Mouse (Mus musculus) left cerebral cortex, adult 2 months (tissue): ENCODE measurements around the gene Mki67. TPM values are rescaled to one million over a fixed set of nuclear protein-coding genes. Genes with fewer than 3 reads are reported as not detected.
"Not testable (repeated sequence)": the region's sequence is repeated elsewhere in the genome, so short reads cannot be mapped to it uniquely, and the experiment has no call there.

ENCODE experiments used
- DNase-seq, 2 experiments: peaks; one replicate each; pipeline ENCODE4 v3.0.0; 2021 to 2022; ENCODE audit warnings: low spot score in 2 of 2, mixed read lengths in 1 of 2; ENCODE audit errors: extremely low spot score in 1 of 2
- H3K27ac ChIP-seq: fragments of 200-600 bp; 2 replicates; pipeline ENCODE4 v1.8.1; 2022
- H3K4me3 ChIP-seq: fragments of 200-600 bp; 2 replicates; pipeline ENCODE4 v1.8.1; 2022
- CTCF ChIP-seq: fragments of 200-600 bp; IDR thresholded peaks from 2 replicates; pipeline ENCODE4 v1.8.1; 2022; ENCODE audit warnings: antibody characterized with exemption, mild to moderate bottlenecking, moderate library complexity
- intact Hi-C: fragments of 180-260 bp; cut with DNase I; formaldehyde crosslinking; loops from one replicate; pipeline ENCODE4 v1.15.1; 2025
- total RNA-seq, 2 experiments: library from RNA; stranded (reverse); gene quantifications; 2 replicates each; pipeline ENCODE4 v1.2.3; 2021

Mki67 gene
- total RNA-seq, 2 experiments from 2014 or later = 0.35 to 0.41 TPM

DNA sequence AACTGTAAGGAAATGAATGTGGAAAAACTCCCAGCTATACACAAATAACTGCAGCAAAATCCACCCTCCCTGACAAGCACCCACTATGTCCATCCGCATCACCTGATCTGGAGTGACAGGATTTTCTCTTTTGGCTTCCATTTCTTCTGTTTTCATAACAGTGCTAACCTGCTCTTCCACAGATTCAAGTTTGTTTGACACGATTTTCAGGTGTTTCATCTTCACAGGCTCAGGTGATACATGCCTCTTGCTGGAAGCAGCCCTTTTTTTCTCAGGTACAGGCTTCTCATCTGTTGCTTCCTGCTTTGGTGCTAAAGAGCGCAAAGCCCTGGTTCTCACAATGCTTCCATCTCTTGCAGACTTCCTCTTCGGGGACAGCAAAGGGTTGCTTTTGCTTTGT lies 22.0 kb downstream of the Mki67 start:
- intact Hi-C loops = no loop called here
- no peak overlapping the region for H3K27ac ChIP-seq
- H3K4me3 ChIP-seq = no peak overlapping the region
- no peak for DNase-seq
- TF ChIP-seq CTCF = no peak

DNA sequence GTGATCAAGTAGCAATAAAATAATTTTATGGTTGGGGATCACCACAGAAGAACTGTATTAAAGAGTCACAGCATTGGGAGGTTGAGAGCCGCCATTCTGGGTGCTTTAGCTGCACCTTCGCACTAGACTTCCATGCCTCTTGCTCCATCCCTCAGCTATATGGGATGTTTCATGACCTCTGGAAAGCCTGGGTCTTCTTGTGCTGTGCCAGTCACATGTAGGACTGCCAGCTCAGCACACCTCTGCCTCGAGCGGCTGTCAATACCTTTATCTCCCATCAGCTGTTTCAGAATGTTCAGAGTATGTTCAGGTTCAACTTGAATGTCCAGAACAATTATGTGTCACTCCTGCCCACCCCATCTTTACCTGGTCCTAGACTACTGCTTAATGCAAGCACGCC lies 24.2 kb downstream of the Mki67 start:
- no peak for TF ChIP-seq CTCF
- DNase-seq = no peak
- H3K27ac ChIP-seq = no peak overlapping the region
- intact Hi-C loops = no loop called here
- H3K4me3 ChIP-seq = no peak overlapping the region

DNA sequence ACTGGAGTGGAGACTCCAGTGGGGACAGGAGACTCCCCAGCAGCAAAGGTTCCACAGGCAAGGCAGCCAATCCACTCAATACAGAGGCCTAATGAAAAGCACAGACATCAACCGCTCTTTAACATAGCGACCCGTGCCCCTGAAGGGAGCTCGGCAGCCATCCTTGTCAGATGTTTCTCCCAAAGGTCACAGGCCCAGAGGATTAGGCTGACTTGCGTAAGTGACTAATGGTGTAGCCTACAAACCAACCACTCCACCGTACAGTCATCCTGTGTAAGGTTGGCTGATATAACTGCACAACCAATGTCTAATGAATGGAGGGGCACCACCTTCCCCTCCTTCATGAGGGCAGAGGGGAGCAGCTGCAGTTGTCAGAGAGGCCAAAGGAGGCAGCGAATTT lies 26.8 kb downstream of the Mki67 start:
- Histone ChIP-seq H3K4me3 (no peak overlapping the region), H3K27ac (no peak overlapping the region)
- TF ChIP-seq CTCF = no peak
- DNase-seq = no peak
- intact Hi-C loops = no loop called here

DNA sequence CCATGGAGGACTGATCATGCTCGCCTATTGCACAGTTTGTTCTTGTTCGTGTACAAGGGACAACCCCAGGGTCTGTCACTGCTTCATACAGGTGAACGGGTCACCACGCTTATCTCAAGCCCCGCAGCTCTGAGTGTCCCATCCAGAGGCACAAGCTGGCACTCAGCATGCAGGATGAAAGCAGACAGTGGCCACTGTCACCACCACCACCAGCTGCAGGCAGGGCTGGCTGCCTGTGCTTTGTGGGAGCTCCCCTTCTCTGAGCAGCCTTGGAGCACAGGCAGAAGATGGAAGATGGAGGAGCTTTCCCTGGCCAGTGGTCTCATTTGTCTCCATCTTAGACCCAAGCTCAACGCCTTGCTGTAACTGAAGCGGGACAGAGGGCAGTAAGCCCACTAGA lies 31.2 kb downstream of the Mki67 start:
- no peak for DNase-seq
- no peak overlapping the region for H3K4me3 ChIP-seq
- intact Hi-C loops = loop anchor here (5.0 kb wide), 1 partner anchor 52 kb away; no protein-coding TSS in a partner anchor
- TF ChIP-seq CTCF = no peak
- no peak overlapping the region for H3K27ac ChIP-seq

DNA sequence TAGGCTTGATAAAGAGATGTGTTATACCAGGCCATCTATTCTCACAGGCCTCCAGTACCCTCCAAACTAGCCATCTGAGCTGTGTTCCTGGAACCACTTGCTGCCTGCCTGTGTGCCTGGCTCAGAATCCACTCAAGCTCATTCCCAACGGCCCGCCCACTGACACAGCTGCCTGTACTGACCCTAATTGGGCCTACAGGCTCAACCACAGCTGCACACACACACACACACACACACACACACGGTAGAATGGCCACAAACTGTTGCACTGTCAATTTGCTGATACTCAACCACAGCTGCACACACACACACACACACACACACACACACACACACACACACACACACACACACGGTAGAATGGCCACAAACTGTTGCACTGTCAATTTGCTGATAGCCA lies 32.1 kb downstream of the Mki67 start:
- not testable (repeated sequence) for DNase-seq
- intact Hi-C loops = loop anchor here (5.0 kb wide), 1 partner anchor 53 kb away; no protein-coding TSS in a partner anchor

DNA sequence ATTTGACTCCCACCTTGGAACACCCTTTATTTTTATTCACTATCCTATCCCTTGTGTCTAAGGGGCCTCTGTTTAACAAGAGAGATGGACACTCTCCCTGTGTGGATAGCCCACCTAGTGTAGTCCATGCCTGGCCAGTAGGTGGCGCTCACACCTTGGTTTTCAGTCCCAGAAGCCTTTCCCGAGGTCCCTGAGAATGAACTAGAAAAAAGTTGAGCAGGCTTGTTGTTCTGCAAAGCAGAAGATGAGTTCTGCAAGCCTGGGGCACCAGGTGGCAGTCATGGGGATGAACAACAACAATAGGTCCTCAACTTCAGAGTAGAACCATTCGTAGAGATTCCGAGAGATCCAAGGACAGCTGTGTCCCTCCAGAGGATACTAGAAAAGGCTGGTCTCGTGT lies 35.8 kb downstream of the Mki67 start:
- intact Hi-C loops = loop anchor here (5.0 kb wide), 1 partner anchor 57 kb away; no protein-coding TSS in a partner anchor
- TF ChIP-seq CTCF = peak; percentile 59
- H3K27ac ChIP-seq = no peak overlapping the region
- peak in 1 of 2 experiments; percentile 25 for DNase-seq
- H3K4me3 ChIP-seq = no peak overlapping the region

More for the DNA sequence above, 32.1 kb downstream of the Mki67 start:
- not testable (repeated sequence) for H3K27ac ChIP-seq, H3K4me3 ChIP-seq

DNA sequence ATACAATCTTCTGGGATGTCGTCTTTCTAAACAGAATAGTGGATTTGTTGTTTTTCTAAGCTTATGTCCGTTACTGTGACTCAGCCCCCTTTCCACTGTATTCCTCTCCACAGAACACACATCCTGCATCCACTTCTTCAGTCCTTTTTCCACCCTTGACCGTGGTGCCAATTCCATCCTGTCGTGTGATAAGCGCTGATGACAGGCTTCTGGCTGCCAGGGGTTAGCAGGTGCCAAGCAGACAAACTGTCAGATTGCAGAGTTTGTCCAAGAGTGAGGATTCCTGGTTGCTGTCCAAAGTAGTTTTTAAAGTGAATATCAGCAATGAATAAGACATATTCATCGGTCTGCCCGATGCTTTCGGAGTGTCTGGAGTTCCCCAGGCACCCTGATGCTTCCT lies 39.4 kb downstream of the Mki67 start:
- TF ChIP-seq CTCF = no peak
- DNase-seq = no peak
- Histone ChIP-seq H3K27ac (no peak overlapping the region), H3K4me3 (no peak overlapping the region)
- intact Hi-C loops = no loop called here

DNA sequence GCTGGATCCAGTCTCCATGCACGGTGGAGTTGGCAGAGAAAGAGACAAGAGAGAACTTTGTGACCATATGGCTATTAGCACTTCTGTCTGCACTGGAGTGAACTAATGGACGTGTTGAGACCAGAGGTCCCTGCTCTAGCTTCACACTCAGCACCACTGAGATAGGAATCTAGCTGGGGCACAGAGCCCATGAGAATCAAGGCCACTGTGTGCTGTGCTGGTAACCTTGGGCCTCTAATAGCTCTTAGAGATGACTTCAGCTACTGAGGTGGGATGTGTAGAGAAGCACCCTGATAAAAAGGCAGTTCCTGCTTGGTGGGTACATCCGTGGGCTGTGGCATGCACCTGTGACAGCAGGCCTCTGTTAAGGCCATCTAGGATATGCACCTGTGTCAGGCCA lies 42.6 kb downstream of the Mki67 start:
- no peak overlapping the region for H3K27ac ChIP-seq
- intact Hi-C loops = no loop called here
- no peak for TF ChIP-seq CTCF
- H3K4me3 ChIP-seq = no peak overlapping the region
- no peak for DNase-seq

DNA sequence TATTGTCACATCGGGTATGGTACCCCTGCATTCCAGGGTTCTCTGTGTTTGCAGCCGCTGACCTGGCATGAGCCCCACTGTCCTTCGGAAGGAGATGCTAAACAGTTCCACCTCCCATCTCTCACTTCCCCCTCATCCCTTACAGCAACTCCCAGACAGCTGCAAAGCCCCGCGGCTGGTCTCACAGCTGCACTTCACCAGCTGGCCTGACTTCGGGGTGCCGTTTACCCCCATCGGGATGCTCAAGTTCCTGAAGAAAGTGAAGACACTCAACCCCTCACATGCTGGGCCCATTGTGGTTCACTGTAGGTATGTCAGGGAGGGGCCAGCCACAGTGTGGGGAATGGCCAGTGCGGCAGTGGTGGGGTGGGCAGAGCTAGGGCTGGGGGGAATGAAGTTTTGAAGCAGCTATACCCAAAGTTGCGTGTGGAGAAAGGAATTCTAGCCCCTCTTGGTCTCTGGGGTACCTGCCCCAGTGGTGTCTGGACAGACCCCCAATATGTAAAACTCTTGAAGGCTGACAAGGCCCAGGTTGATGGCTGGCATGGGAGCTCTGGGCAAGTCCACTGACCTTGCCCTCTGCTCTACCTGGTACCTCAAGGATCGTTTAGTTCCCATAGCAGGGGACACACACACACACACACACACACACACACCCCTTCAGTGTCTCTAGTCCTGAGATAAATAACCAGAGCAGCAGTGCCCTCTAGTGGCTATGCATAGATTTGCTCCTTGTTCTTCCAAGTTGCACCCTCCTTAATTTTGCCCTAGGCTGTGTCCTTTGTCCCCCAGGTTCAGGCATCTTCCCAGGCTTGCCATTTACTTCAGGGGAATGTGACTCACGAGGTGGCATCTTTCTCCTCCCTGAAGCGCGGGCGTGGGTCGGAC lies 47.1 kb downstream of the Mki67 start:
- H3K27ac ChIP-seq = no peak overlapping the region
- intact Hi-C loops = loop anchor here (1.0 to 10.0 kb wide), 3 partner anchors 37 to 264 kb away; partner anchors contain the start of gene Ptpre
- TF ChIP-seq CTCF = peak; percentile 77
- H3K4me3 ChIP-seq = no peak overlapping the region
- DNase-seq = peak; percentile 53 to 59

DNA sequence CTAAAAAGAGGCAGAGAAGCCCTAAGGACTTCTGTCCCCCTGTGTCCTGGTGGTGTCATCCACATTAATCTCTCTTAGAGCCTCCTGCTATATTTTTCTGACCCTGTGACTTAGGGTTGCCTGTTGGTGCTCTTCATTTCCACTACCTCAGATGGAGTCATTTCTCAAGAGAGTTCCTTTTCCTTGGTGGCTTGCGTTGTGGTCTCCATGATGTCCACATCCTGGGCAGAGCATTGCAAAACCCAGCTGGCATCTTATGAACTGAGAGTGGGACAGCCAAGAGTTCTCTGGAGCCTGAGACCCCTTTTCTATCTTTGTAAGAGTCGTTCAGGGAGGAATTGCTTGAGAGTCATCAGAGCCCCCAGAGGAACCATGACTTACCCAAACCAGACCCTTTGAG lies 49.8 kb downstream of the Mki67 start:
- no peak for DNase-seq
- TF ChIP-seq CTCF = no peak
- intact Hi-C loops = loop anchor here (2.0 to 10.0 kb wide), 3 partner anchors 34 to 262 kb away; no protein-coding TSS in a partner anchor
- Histone ChIP-seq H3K4me3 (no peak overlapping the region), H3K27ac (no peak overlapping the region)

DNA sequence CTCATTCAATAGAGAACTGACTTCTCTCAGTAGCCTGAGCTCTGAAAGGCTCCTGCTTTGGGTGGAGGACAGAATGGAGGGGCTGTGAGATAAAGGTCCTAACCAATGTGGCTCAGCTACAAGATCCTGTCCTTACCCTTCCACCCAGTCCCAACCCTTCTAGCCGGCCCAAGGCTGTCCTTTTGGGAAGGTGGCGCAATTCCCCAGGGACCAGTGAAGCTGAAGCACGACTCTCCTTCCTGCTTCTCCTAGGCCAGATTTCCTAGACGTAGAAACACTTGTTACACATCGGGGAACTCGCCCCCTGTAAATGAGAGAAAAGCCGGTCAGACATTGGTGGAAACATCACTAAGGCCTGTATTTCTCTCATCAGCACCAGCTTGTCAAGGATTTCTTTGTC lies 52.0 kb downstream of the Mki67 start:
- H3K27ac ChIP-seq = no peak overlapping the region
- TF ChIP-seq CTCF = no peak
- no peak overlapping the region for H3K4me3 ChIP-seq
- intact Hi-C loops = loop anchor here (10.0 kb wide), 1 partner anchor 259 kb away; no protein-coding TSS in a partner anchor
- DNase-seq = no peak

DNA sequence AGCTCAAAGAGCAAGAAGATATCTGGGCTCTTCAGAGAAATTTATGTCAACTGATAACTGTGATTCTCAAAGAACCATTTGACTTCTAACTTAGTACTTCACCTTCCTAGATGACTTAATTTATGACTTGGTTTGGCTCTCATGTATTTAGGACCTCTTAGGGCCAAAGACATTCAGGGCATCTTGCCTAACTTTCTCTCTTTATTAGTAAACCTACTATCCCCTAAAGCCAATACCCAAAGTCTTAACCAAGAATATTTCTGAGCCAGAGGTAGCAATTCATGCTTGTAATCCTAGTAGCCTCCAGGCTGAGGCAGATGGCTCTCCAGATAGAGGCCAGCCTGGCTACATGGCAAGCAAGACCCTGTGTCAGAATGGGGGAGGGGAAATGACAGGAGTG lies 55.8 kb downstream of the Mki67 start:
- intact Hi-C loops = loop anchor here (10.0 kb wide), 1 partner anchor 256 kb away; no protein-coding TSS in a partner anchor
- H3K4me3 ChIP-seq = no peak overlapping the region
- H3K27ac ChIP-seq = no peak overlapping the region
- TF ChIP-seq CTCF = no peak
- no peak for DNase-seq
